Mouse (Mus musculus) stomach, postnatal 0 days (tissue): Measurements from ENCODE around the gene Xpc.

Experiments
- CTCF ChIP-seq: IDR thresholded peaks from 2 replicates; pipeline ENCODE4 v1.5.1; 2016; ENCODE audit warnings: antibody characterized with exemption, low read depth, mild to moderate bottlenecking, moderate library complexity
- EP300 ChIP-seq: optimal IDR thresholded peaks from 2 replicates; pipeline ENCODE3; 2016; ENCODE audit warnings: antibody characterized with exemption

DNA sequence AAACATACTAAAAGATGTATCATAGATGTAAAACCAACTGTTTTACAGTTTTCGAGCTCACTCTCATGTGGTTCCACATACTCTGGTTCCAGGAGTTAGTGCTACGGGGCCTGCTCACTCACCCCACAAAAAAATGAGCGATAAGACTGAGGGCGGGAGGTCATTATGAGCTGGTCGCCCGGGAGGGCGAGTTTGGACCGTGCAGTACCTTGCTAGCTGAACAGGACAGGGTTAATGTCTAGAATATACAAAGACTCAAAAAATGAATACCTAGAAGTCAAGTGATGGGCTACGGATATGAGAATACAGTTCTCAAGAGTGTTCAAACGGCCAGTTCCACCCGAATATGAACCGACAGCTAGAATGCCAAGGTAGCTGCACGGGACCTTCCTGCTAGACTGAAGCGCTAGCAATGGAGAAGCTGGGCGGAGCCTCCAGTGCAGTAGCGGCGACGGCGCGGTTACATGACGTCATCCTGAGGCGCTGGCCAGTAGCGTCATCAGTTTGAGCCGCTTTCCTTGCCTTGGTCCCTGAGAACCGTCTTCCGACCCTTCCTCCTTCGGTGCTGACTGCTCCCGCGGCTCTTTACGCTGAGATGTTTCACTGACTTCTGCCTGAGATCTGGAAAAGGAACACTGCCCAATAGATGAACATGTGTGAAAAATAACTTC, 75.1 kb downstream of the Xpc start:
- no peak for TF ChIP-seq CTCF
- no peak for TF ChIP-seq EP300
